Mouse (Mus musculus): ENCODE results near the gene Actr3b. TPM values are rescaled to one million over a fixed set of nuclear protein-coding genes. Genes with fewer than 3 reads are reported as not detected.
"Not testable (repeated sequence)": the region's sequence is repeated elsewhere in the genome, so short reads cannot be mapped to it uniquely, and the experiment has no call there.

Actr3b gene
- total RNA-seq (2022), result 10 to 100 TPM; 41.0 to 62.7 (median 51.3) TPM

GRCm38 (mm10) chr5:25759460-25760409 is at the start of gene Actr3b:
Actr3b (plus strand) TSS chr5:25759997.
- peak; percentile 86 for DNase-seq (ENCODE audit: low spot score)

- DNase-seq (ENCODE audit: low spot score), result not testable (repeated sequence)
Measured at GRCm38 (mm10) chr5:25713001-25713706, 46.6 kb upstream of the Actr3b start.

GRCm38 (mm10) chr5:25719390-25719789 is 40.4 kb upstream of the Actr3b start:
- no peak for DNase-seq (ENCODE audit: low spot score)

GRCm38 (mm10) chr5:25723016-25723415 is 36.8 kb upstream of the Actr3b start:
- DNase-seq (ENCODE audit: low spot score), result peak; percentile 19

GRCm38 (mm10) chr5:25724134-25724675 is 35.6 kb upstream of the Actr3b start:
- DNase-seq (ENCODE audit: low spot score), result no peak

GRCm38 (mm10) chr5:25734318-25734717 is 25.5 kb upstream of the Actr3b start:
- peak; percentile 42 for DNase-seq (ENCODE audit: low spot score)

- DNase-seq (ENCODE audit: low spot score), result no peak
Measured at GRCm38 (mm10) chr5:25735861-25736260, 23.9 kb upstream of the Actr3b start.

GRCm38 (mm10) chr5:25738448-25738847 is 21.3 kb upstream of the Actr3b start:
- no peak for DNase-seq (ENCODE audit: low spot score)

GRCm38 (mm10) chr5:25738902-25739301 is 20.9 kb upstream of the Actr3b start:
- not testable (repeated sequence) for DNase-seq (ENCODE audit: low spot score)

GRCm38 (mm10) chr5:25747904-25748303 is 11.9 kb upstream of the Actr3b start:
- DNase-seq (ENCODE audit: low spot score), result no peak

- no peak for DNase-seq (ENCODE audit: low spot score)
Measured at GRCm38 (mm10) chr5:25748613-25749012, 11.2 kb upstream of the Actr3b start.

GRCm38 (mm10) chr5:25751552-25751951 is 8.2 kb upstream of the Actr3b start:
- DNase-seq (ENCODE audit: low spot score), result no peak

- peak; percentile 72 for DNase-seq (ENCODE audit: low spot score)
Measured at GRCm38 (mm10) chr5:25752862-25753261, 6.9 kb upstream of the Actr3b start.

GRCm38 (mm10) chr5:25753556-25754235 is 6.1 kb upstream of the Actr3b start:
- no peak for DNase-seq (ENCODE audit: low spot score)

- peak; percentile 49 for DNase-seq (ENCODE audit: low spot score)
Measured at GRCm38 (mm10) chr5:25754236-25754766, 5.5 kb upstream of the Actr3b start.

- no peak for DNase-seq (ENCODE audit: low spot score)
Measured at GRCm38 (mm10) chr5:25760410-25760832, 624 bp downstream of the Actr3b start.

- no peak for DNase-seq (ENCODE audit: low spot score)
Measured at GRCm38 (mm10) chr5:25760871-25761270, 1.1 kb downstream of the Actr3b start.

GRCm38 (mm10) chr5:25761850-25762249 is 2.1 kb downstream of the Actr3b start:
- no peak for DNase-seq (ENCODE audit: low spot score)

- no peak for DNase-seq (ENCODE audit: low spot score)
Measured at GRCm38 (mm10) chr5:25769006-25769405, 9.2 kb downstream of the Actr3b start.

GRCm38 (mm10) chr5:25769406-25769805 is 9.6 kb downstream of the Actr3b start:
- no peak for DNase-seq (ENCODE audit: low spot score)

GRCm38 (mm10) chr5:25772456-25772855 is 12.7 kb downstream of the Actr3b start:
- DNase-seq (ENCODE audit: low spot score), result no peak
